Mouse (Mus musculus): ENCODE measurements around the gene Shroom3.

DNA sequence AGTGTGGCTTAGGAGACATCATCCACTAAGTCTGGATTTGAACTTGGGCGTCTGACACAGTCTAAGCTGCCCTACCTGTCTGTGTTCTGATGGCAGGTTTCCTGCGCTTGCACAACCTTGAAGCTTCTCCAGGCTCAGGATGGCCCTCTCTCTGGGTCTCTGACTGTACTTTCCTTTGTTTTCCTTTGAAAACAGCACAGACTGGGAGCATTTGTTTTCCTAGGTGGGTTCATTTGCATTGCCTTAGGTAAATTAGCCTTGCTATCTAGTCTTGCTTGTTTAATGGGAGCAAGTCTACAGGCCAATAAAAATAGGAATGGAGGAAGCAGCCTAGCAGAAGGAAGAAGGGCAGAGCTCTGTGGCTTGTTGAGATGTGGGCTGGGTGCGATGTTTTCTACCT lies 114.7 kb downstream of the Shroom3 start:
- no peak for TF ChIP-seq POLR2A (IDR thresholded peaks at IDR 0.05; ENCODE audit: borderline replicate concordance, low read depth, low read length)
- TF ChIP-seq CTCF (IDR thresholded peaks at IDR 0.05; ENCODE audit: low read depth, low read length): no peak

Data from bone marrow macrophage, adult 2 months (primary cell).